Mouse (Mus musculus) spleen, adult 12 weeks (tissue): ENCODE data around the gene Prmt1.

Experiments used
- DNase-seq: peaks from one replicate; pipeline ENCODE4 v3.0.0; 2022; ENCODE audit warnings: low spot score

Prmt1 gene

DNA sequence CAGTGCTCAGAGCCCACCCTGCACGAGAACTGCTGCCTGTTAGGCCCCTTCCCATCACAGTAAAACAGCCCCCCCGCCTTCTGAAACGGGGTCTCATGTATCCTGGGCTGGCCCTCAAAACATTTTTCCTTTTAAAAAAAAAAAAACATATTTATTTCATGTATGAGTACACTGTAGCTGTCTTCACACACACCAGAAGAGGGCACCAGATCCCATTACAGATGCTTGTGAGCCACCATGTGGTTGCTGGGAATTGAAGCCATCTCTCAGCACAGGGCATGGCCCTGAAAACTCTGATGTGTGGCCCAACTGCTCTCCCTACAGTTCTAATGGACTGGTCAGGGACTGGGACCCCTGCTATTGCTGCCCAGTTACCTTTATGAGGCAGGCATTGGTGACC, 8.1 kb downstream of the Prmt1 start:
- DNase-seq: no peak

DNA sequence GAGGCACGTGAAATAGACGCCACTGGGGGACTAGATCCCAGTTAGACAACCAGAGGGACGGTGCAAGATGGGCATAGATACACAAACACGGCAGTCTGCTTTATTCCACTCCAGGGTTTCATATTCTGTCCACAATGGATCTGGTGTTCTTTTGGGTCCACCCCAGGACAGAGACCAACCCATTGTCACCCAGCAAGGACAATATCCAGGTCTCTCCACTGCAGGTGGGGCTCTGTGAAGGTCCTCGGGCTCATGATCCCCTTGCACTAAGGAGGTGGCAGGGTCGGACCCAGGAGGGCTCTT, 11.3 kb downstream of the Prmt1 start:
- no peak for DNase-seq

DNA sequence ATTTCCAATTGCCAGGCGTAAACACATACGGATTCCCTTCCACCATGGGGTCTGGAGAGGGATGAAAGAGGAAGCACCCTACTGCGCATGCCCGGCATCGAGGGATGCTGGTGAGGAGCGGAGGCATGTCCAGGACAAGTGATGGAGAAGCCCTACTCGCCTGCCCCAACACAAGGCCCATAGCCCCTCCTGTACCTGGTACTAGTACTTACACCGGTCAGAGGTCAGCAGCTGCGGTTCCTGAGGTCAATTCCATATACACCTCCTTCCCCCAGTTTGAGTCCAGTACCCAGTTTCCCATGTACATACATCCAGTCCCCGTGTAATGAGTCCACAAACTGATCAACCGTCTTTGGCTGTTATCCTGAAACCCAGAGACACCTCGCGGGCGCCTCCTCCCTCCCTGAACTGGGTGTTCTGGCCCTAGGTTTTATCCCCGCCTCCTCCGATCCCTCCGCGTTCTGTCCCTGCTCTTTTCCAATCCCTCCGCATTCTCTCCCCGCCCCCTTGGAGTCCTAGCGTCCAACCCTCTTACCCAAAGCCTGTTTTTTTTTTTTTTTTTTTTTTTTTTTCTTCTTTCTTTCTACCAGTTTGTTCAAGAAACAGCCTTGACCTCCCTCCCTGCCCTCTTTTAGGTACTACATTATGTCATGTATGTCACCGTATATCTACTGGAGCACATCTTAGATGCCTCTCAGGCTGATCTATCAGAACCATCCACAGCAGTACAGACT, 11.8 kb downstream of the Prmt1 start, which contains the start of gene Cpt1c:
Gene Cpt1c (minus strand): TSS at position 469 of the 734 bp plus-strand sequence.
- peak; percentile 45 for DNase-seq

DNA sequence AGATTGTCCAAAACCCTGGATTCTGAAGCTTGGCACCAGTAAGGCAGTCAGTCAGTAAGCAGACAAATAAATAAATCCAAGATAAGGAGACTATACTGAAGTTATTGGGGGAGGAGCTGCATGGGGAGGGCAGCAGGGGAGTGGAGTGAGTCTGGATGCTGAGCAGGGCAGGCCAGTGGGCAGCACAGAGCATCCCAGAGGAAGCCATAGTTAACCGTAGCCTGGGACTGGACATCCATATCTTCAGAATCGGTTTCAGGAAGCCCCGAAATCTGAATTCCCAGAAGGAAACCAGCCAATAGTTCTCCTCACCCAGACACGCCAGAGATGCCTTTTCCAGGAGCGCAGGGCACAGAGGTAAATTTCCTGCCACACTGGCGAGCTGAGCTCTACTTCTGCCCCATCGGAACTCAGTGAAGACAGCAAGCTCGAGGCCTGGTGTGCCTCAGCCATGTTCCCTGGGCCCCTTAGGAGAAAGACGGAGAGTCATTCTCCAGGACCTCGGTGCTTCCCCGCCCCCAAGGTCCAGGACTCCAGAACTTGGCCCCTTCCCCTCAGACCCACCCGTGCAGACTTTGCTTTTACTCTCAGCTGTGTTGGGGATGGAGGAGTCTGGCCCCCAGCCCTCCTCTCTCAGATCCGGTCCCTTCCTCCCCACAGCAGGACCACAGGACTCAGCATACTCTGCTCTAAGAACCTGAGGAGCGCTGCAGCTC, 12.8 kb downstream of the Prmt1 start:
- DNase-seq: no peak

DNA sequence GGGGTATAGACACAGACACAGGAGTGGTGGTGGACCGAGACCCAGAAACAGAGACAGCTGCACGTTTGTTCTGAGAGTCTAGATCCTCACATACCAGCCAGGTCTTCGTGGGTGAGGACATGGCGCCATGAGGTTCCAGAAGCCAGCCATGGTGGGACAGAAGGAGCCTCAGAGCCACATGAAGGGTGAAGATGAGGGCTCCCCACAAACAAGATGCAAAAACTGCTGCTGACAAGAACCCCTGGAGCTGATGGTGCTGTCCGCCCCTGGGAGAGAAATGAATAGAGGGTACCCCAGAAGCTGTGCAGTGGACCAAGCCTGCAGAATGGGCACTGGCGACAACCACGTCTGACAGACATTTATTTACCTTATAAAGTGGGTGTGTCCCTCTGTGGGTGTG, 15.2 kb downstream of the Prmt1 start:
- DNase-seq: no peak

DNA sequence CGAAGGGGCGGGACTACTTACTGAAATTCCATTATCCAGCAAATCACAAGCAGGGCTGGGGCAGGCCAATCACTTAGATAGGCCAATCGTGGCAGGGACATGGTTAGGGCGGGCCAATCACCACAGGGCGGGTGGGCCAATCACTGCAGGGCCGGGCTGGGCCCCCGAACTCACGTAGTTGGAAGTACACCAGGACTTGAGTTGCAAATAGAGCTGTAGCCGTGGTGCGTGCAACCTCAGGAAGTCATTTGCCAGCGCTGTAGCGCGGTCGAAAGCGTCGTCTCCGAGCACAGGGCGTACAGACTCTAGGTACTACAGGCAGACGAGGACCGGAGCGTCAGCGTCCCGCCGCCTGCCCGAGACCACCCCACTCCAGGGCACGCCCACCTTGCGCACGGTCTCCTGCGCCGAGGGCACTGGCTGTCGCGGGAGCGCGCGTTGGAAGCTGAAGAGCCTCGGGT, 16.1 kb downstream of the Prmt1 start:
- DNase-seq: peak; percentile 39

DNA sequence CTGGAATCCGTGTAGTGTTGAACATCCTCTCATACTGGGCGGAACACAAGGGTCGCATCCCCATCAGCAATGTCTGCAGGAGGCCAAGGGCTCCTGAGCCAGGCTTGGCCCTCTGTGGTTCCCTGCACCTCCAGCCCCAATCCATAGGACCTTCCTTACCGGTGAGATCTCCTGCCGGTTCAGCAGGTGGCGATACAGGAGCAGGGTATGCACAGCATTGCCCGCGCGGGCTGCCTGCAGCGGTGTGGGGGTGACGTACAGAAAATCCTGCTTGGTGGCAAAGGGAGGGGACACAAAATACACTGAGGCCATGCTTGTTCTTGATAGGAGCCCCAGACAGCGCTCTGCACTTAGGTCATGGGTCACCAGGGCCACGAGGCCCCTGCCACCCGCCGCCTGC, 19.7 kb downstream of the Prmt1 start:
- DNase-seq: no peak

DNA sequence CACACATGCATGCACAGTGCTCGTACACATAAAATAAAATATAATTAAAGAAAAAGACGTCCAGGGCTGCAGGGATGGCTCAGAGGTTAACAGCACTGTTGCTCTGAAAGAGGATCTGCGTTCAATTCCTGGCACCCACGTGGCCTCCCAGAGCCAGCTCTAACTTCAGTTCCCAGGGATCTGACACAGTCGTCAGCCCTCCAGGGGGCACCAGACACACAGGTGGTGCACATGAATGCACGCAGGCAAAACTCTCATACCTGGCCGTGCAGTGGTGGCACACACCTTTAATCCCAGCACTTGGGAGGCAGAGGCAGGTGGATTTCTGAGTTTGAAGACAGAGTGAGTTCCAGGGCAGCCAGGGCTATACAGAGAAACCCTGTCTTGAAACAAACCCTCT, 20.4 kb downstream of the Prmt1 start:
- DNase-seq: no peak

DNA sequence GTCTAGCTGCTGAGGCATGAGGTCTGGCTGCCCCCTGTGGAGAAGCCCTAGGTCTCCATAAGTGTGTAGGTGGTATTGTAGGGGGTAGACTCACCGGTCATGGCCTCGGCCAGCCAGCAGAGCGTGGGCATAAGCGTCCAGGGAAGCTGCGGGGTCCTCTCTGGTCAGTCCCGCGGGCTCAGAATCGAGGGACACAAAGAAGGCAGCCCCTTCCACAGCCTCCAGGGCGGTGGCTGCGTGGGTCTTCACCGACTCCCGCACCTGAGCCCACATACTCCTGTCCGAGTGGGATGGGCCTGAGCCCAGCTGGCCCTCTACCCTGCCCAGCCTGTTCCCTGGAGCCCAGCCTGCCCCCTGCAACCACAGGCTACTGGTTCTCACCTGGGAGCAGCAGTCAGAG, 21.4 kb downstream of the Prmt1 start:
- DNase-seq: no peak

DNA sequence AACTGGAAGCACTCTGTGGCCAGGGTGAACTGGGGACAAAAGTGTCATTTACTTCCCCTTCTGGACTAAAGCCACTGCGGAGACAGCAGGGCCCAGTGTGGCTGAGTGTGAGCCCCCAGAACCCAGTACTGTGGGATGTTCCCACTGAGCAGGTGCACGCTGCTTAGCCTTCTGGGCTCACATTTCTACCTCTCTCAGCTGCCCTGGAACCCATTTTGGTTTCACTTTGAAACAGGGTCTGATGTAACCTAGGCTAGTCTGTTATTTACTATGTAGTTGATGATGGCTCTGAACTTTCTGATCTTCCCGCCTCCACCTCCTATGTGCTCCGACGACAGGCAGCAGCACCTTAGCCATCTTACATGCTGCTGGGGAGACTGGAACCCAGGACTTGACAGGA, 23.5 kb downstream of the Prmt1 start:
- no peak for DNase-seq

DNA sequence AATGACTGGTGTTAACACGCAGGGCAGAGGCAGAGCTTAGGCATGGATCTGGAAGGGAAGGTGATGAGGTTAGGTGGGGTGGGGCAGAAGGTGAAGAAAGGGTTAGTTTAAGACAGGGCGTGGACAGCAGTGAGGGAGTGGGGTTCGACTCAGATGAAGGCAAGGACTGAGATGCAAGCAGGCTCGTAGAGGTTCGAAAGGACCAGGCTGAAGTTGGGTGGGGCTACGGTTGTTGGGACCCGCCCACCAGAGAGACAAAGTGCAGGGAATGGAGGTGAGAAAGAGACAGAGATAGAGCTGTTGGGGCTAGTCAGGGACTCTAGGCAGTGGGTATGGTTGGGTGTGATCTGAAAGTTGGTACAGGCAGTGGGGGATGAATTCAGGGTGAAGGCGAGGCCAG, 24.0 kb downstream of the Prmt1 start:
- DNase-seq: no peak

DNA sequence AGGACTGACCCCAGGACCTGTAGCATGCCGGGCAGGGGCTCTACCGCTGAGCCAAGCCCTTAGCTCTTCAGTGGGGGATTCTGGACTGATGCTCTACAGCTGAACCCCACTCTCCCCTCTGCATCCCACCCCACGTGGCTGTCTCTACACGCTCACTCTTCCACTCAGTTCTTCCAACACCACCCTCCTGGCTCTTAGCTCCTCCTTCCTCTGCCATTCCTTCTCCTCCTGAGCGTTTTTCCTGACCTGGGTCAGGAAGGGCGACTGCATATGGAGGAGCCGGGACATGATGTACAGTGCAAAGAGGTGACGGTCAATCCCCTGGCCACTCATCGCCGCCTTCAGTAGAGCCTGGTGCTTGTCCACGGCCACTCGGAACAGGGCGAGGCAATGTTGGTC, 25.9 kb downstream of the Prmt1 start:
- no peak for DNase-seq

DNA sequence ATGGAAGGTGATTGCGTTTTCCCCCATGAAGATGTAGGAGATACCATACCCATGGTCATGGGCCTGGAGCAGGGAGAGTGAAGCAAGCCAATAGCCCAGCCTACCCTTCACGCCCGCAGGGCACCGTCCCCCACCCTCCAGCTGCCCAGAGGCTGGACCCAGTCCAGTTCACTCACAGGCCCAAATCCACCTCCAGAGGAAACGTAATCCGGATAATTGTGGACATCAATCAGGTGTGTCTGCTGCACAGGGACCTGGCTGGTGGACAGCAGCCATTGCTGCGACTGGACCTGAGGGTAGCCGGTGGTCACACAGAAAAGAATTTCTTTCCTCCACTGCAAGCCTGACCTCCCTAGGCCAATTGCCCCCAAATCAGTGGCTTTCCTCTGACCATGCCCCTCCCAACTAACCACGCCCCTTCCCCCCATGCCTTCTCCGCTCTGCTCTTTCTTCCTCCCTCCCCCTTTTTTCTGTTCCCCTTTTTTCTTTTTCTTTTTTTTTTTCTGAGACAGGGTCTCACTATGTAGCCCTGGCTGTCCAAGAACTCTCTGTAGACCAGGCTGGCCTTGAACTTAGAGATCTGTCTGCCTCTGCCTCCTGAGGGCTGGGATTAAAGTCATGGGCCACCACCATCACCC, 26.4 kb downstream of the Prmt1 start:
- no peak for DNase-seq

DNA sequence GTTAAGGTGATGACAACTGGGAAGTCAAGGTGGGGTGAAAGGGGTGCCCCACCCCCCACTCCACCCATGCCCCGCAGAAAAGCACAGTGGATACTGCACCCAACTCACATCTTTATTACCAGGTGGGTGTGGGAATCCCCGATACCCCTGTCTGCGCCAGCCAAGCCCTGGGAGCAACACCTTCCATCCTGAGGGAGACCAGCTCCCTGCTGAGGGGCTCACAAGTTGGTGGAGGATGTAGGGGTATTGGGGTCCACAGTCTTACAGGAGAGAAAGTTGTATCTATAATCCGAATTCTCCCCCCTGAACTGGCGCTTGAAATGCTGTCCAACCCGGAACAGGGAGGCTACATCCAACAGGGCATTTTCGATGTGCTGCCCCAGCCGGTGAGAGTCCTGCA, 27.1 kb downstream of the Prmt1 start:
- no peak for DNase-seq

DNA sequence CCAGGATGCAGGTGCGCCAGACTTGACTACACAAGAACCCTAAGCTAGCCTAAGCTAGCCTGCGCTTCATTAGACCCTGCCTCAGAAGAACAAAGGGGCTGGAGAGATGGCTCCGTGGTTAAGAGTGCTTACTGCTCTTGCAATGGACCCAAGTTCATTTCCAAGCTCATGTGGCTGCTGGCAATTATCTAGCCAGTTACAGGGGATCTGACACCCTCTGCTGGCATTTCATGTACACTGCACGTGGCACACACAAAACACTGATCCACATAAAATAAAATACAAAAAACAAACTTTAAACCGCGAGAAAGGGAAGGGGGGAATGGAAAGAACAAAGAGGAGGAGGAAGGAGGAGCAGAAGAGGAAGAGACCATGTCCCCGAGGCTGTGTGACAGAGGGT, 28.2 kb downstream of the Prmt1 start:
- no peak for DNase-seq

DNA sequence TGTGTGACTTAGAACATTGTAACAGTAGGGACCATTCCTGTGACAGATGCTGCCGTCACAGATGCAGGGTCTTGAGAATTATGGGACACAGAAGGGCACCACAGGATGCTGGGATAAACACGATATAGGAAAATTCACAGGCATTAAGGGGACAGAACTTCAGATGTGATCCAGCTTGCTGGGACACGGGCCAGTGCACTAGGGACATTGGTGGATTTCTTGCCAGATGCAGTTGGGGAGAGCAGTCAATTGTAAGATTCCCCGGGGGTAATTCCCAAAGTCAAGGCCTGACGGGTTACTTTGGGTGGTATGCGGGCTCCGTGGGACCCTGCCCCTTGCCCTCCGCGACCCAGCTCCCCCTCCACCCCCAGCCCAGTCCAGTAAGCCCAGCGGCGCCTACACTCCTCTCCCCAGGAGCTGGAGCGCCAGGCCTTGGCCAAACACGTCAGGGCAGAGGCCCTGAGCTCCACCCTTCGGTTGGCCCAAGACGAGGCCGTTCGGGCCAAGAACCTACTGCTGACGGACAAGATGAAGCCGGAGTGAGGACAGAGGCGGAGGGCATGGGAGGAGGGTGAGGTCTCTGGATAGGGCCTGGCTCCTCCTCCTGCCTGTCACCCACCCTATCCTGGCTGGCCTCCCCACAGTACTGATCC, 29.1 kb downstream of the Prmt1 start:
- DNase-seq: no peak

DNA sequence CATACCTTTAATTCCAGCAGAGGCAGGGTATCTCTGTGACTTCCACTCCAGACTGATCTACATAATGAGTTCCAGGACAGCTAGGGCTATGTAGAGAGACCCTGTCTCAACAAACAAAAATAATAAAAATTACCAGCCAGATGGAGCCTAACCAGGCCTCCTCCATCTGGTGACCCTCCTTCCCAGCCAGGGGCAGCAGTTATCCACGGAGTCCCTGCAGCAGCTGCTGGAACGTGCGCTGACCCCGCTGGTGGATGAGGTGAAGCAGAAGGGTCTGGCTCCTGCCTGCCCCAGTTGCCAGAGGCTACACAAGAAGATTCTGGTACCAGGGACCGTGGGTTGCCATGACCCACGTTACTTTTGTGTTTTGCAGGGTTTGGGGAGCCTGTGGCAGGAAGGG, 30.1 kb downstream of the Prmt1 start:
- DNase-seq: no peak

DNA sequence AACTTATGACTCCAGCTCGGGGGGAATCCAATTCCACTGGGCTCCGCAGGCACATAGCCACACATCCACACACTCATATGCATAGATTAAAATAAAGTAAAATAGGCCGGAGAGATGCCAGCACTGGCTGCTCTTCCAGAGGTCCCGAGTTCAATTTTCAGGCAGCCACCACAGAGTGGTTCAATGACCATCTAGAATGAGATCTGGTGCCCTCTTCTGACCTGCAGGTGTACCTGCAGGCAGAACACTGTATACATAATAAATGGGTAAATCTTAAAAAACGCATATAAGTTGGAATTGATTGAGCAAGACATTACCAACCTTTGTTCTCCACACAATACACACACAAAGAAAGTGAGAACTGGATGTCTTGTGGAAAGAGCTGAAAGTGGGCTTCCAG, 30.7 kb downstream of the Prmt1 start:
- no peak for DNase-seq

DNA sequence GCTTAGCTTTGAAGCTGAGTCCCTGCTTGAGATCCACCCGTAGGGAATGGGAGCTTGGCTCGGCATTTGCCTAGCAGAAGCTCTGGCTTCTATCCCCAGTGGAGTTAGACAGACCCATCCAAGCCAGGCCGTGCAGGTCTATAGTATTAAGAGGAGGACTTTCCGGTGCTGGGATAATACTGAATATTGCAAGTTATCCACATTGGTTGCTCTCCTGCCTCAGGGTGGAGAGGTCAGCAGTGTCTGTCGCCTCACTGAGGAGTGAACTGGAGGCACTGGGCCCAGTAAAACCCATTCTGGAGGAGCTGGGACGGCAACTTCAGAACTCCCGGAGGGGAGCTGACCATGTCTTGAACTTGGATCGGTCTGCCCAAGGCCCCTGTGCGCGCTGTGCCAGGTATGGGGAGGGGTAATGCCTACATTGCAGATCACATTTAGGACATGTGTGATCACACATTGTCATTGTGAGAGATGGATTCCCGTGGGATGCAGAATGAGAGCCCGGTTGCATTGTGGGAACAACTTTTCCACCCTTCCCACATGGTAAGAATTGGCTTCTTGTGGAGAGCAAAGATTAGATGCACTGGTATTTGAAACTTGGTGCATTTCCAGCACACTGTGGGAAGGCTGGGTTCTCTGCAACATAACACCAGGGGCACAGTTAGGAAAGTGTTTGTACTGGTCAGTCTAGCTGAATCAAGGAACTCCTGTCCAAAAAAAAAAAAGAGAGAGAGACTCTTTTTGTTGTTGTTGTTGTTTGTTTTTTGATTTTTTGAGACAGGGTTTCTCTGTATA, 32.1 kb downstream of the Prmt1 start:
- no peak for DNase-seq

DNA sequence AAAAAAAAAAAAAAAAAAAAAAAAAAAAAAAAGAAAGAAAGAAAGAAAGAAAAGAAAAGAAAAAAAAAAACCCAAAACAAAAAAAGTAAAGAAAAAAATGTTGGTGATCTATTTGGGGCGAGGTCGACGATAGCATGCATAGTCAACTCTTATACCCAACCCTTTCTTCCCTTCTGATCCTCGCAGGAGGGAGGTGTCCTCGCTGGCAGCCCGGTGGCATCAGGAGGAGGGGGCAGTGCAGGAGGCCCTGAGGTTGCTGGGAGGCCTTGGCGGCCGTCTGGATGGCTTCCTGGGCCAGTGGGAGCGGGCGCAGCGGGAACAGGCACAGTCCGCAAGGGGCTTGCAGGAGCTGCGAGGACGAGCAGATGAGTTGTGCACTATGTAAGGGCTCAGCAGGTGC, 32.8 kb downstream of the Prmt1 start:
- DNase-seq: no peak

DNA sequence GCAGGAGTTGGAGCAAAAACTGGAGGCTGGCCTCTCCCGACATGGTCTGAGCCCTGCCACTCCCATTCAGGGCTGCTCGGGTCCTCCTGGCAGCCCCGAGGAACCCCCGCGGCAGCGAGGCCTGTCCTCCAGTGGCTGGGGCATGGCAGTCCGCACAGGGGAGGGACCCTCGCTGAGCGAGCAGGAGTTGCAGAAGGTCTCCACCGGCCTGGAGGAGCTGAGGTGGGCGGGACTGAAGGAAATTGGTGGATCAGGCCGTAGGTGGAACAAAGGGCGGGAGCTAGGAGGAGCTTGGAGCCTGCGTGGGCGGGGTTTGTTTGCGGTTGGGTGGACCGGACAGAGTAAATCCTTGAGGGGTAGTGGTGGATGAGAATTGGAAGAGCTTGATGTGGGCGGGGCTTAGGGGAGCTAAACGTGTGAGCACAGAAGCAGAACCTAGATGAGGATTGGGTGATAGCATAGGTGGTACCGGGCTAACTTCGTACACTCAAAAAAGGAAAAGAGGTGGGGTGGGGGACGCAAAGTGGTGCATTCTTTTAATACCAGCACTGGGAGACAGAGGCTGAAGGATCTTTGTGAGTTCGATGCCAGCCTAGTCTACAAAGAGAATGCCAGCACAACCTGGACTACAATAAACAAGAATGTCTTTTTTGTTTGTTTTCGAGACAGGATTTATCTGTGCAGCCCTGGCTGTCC, 33.6 kb downstream of the Prmt1 start:
- DNase-seq: peak; percentile 70
